Mouse (Mus musculus) ES-E14 (cell line): ENCODE measurements around the gene Blcap.

Experiments
- CHD2 ChIP-seq: IDR thresholded peaks from 2 replicates; pipeline ENCODE4 v1.6.1; 2014; ENCODE audit warnings: mild to moderate bottlenecking, low read depth, low read length, inconsistent platforms
- ZC3H11A ChIP-seq: IDR thresholded peaks from 2 replicates; pipeline ENCODE4 v1.6.1; 2012; ENCODE audit warnings: low read depth, mild to moderate bottlenecking, inconsistent platforms, low read length, borderline replicate concordance
- ZNF384 ChIP-seq: IDR thresholded peaks from 2 replicates; pipeline ENCODE4 v1.6.1; 2012; ENCODE audit warnings: low read depth, low read length, inconsistent platforms

- TF ChIP-seq CHD2 (no peak), ZC3H11A (no peak), ZNF384 (no peak)
Observed at GRCm38 (mm10) chr2:157564723-157565122, 6.4 kb downstream of the Blcap start.
